In genomic region chr17:35915538-35916296, GRCm38 (mm10) we compare ENCODE assay signal across 8 mouse cellular contexts. TPM values are rescaled to one million over a fixed set of nuclear protein-coding genes. Genes with fewer than 3 reads are reported as not detected.
DNase-seq lines count a peak whose midpoint lies in the region; ATAC-seq and TF ChIP-seq lines count a peak whose summit lies in the region.

No protein-coding gene starts in this region.

- 2% methylated on average over 28 of the region's 28 CpGs for WGBS in embryonic facial prominence, embryonic 15.5 days
- 2% methylated on average over 28 of the region's 28 CpGs for WGBS in kidney, embryonic 14.5 days
- 4% methylated on average over 28 of the region's 28 CpGs for WGBS in midbrain, embryonic 13.5 days

- peak overlapping the region; percentile 98 for H3K27ac ChIP-seq in embryonic facial prominence, embryonic 15.5 days (replicated peaks)
- peak overlapping the region; percentile 62; the same call in 1 of the 2 replicates for H3K27ac ChIP-seq in kidney, embryonic 14.5 days (ENCODE audit: low read depth, low read length)
- peak overlapping the region; percentile 99 for H3K27ac ChIP-seq in midbrain, embryonic 13.5 days

- peak; percentile 17 for DNase-seq in embryo, embryonic 10 days (ENCODE audit: low spot score)
- DNase-seq in embryo, embryonic 11 days: no peak
- DNase-seq in thymus, postnatal 0 days (ENCODE audit: low spot score): no peak
- DNase-seq in left cerebral cortex, adult 9 months (ENCODE audit: low spot score in 2 of 2): no peak

- H3K36me3 ChIP-seq in E14TG2a.4 (ENCODE audit: insufficient read depth, low read length): peaks cover 70% of the 10 kb centered on the region
- peaks cover 25% of the 10 kb centered on the region for H3K36me3 ChIP-seq in embryonic facial prominence, embryonic 15.5 days
- peaks cover 39% of the 10 kb centered on the region for H3K36me3 ChIP-seq in kidney, embryonic 14.5 days (ENCODE audit: control insufficient read depth, insufficient read depth, low read length)
- peaks cover 30% of the 10 kb centered on the region for H3K36me3 ChIP-seq in midbrain, embryonic 13.5 days

- no peaks in the 10 kb centered on the region for H3K27me3 ChIP-seq in E14TG2a.4 (ENCODE audit: insufficient read depth, low read length)
- no peaks in the 10 kb centered on the region for H3K27me3 ChIP-seq in embryonic facial prominence, embryonic 15.5 days
- no peaks in the 10 kb centered on the region for H3K27me3 ChIP-seq in kidney, embryonic 14.5 days (ENCODE audit: control insufficient read depth, insufficient read depth, low read length)
- H3K27me3 ChIP-seq in midbrain, embryonic 13.5 days: no peaks in the 10 kb centered on the region

- H3K9me3 ChIP-seq in E14TG2a.4 (ENCODE audit: low read length): no peaks in the 10 kb centered on the region
- H3K9me3 ChIP-seq in embryonic facial prominence, embryonic 15.5 days (replicated peaks): no peaks in the 10 kb centered on the region
- H3K9me3 ChIP-seq in kidney, embryonic 14.5 days (ENCODE audit: control insufficient read depth, low read length): no peaks in the 10 kb centered on the region
- no peaks in the 10 kb centered on the region for H3K9me3 ChIP-seq in midbrain, embryonic 13.5 days

- H3K4me1 ChIP-seq in E14TG2a.4 (replicated peaks; ENCODE audit: low read depth, low read length): peaks cover 56% of the 10 kb centered on the region
- peaks cover 29% of the 10 kb centered on the region for H3K4me1 ChIP-seq in embryonic facial prominence, embryonic 15.5 days
- peaks cover 16% of the 10 kb centered on the region for H3K4me1 ChIP-seq in kidney, embryonic 14.5 days (ENCODE audit: control insufficient read depth, insufficient read depth, low read length)
- peaks cover 26% of the 10 kb centered on the region for H3K4me1 ChIP-seq in midbrain, embryonic 13.5 days (replicated peaks)

- no peak; the same call in 1 of the 2 replicates for TF ChIP-seq CTCF in E14TG2a.4 (conservative IDR thresholded peaks at IDR 0.05; ENCODE audit: low read length)

- peak overlapping the region; percentile 64 for H3K9ac ChIP-seq in embryonic facial prominence, embryonic 15.5 days
- H3K9ac ChIP-seq in kidney, embryonic 14.5 days (ENCODE audit: low read depth, low read length): peak overlapping the region; percentile 97
- H3K9ac ChIP-seq in midbrain, embryonic 13.5 days (replicated peaks): peak overlapping the region; percentile 66

- 0 out of 2 replicates have a peak, but pooled peaks have one; percentile 0 for ATAC-seq in embryonic facial prominence, embryonic 15.5 days (ENCODE audit: insufficient number of reproducible peaks, low FRiP score, low TSS enrichment, low read depth)
- no peak for ATAC-seq in kidney, embryonic 14.5 days (ENCODE audit: low FRiP score, low TSS enrichment)
- no peak for ATAC-seq in midbrain, embryonic 13.5 days

- peak overlapping the region; percentile 99 for H3K4me3 ChIP-seq in E14TG2a.4 (replicated peaks; ENCODE audit: low read length)
- peak overlapping the region; percentile 80 for H3K4me3 ChIP-seq in embryonic facial prominence, embryonic 15.5 days (replicated peaks)
- H3K4me3 ChIP-seq in kidney, embryonic 14.5 days (ENCODE audit: low read length): peak overlapping the region; percentile 85
- H3K4me3 ChIP-seq in midbrain, embryonic 13.5 days (replicated peaks): peak overlapping the region; percentile 78

- H3K4me2 ChIP-seq in embryonic facial prominence, embryonic 15.5 days (replicated peaks): peak overlapping the region; percentile 80
- peak overlapping the region; percentile 73 for H3K4me2 ChIP-seq in kidney, embryonic 14.5 days (replicated peaks; ENCODE audit: low read depth, low read length)
- H3K4me2 ChIP-seq in midbrain, embryonic 13.5 days (replicated peaks): peak overlapping the region; percentile 79

RNA-seq across cellular contexts. Expression of gene Mrps18b, which starts 0.5 kb away (rescaled TPM):
- polyA plus RNA-seq in embryonic facial prominence, embryonic 15.5 days (2015; fragmentation: Nextera tagmentation; extraction: Ambion mirVana): 72.5 and 75.7 TPM in 2 replicates
- polyA plus RNA-seq in kidney, embryonic 14.5 days (2014; fragmentation: Nextera tagmentation; extraction: Ambion mirVana): 79.0 and 101 TPM in 2 replicates
- polyA plus RNA-seq in midbrain, embryonic 13.5 days (2015; fragmentation: Nextera tagmentation; extraction: Ambion mirVana): 49.9 and 54.6 TPM in 2 replicates
- polyA plus RNA-seq in thymus, postnatal 0 days (2015; fragmentation: Nextera tagmentation; extraction: Ambion mirVana): 91.1 and 93.5 TPM in 2 replicates

RNA-seq across cellular contexts. Expression of gene Ppp1r10, which starts 0.5 kb away (rescaled TPM):
- polyA plus RNA-seq in embryonic facial prominence, embryonic 15.5 days (2015; fragmentation: Nextera tagmentation; extraction: Ambion mirVana): 39.2 and 39.5 TPM in 2 replicates
- 30.6 and 44.7 TPM in 2 replicates for polyA plus RNA-seq in kidney, embryonic 14.5 days (2014; fragmentation: Nextera tagmentation; extraction: Ambion mirVana)
- 51.3 and 54.6 TPM in 2 replicates for polyA plus RNA-seq in midbrain, embryonic 13.5 days (2015; fragmentation: Nextera tagmentation; extraction: Ambion mirVana)
- 35.6 and 36.0 TPM in 2 replicates for polyA plus RNA-seq in thymus, postnatal 0 days (2015; fragmentation: Nextera tagmentation; extraction: Ambion mirVana)

RNA-seq across cellular contexts. Expression of gene Atat1, which starts 5.8 kb away (rescaled TPM):
- 64.5 and 77.7 TPM in 2 replicates for polyA plus RNA-seq in embryonic facial prominence, embryonic 15.5 days (2015; fragmentation: Nextera tagmentation; extraction: Ambion mirVana)
- 76.5 and 92.2 TPM in 2 replicates for polyA plus RNA-seq in kidney, embryonic 14.5 days (2014; fragmentation: Nextera tagmentation; extraction: Ambion mirVana)
- polyA plus RNA-seq in midbrain, embryonic 13.5 days (2015; fragmentation: Nextera tagmentation; extraction: Ambion mirVana): 458 and 466 TPM in 2 replicates
- 16.4 and 17.5 TPM in 2 replicates for polyA plus RNA-seq in thymus, postnatal 0 days (2015; fragmentation: Nextera tagmentation; extraction: Ambion mirVana)

RNA-seq across cellular contexts. Expression of gene 2310061I04Rik, which starts 18.5 kb away (rescaled TPM):
- polyA plus RNA-seq in embryonic facial prominence, embryonic 15.5 days (2015; fragmentation: Nextera tagmentation; extraction: Ambion mirVana): 22.3 and 23.9 TPM in 2 replicates
- 36.2 and 41.5 TPM in 2 replicates for polyA plus RNA-seq in kidney, embryonic 14.5 days (2014; fragmentation: Nextera tagmentation; extraction: Ambion mirVana)
- polyA plus RNA-seq in midbrain, embryonic 13.5 days (2015; fragmentation: Nextera tagmentation; extraction: Ambion mirVana): 34.7 and 36.8 TPM in 2 replicates
- 24.5 and 27.1 TPM in 2 replicates for polyA plus RNA-seq in thymus, postnatal 0 days (2015; fragmentation: Nextera tagmentation; extraction: Ambion mirVana)

RNA-seq across cellular contexts. Expression of gene Dhx16, which starts 36.1 kb away (rescaled TPM):
- 40.7 and 50.6 TPM in 2 replicates for polyA plus RNA-seq in embryonic facial prominence, embryonic 15.5 days (2015; fragmentation: Nextera tagmentation; extraction: Ambion mirVana)
- 37.8 and 50.0 TPM in 2 replicates for polyA plus RNA-seq in kidney, embryonic 14.5 days (2014; fragmentation: Nextera tagmentation; extraction: Ambion mirVana)
- 34.3 and 37.3 TPM in 2 replicates for polyA plus RNA-seq in midbrain, embryonic 13.5 days (2015; fragmentation: Nextera tagmentation; extraction: Ambion mirVana)
- 48.9 and 50.6 TPM in 2 replicates for polyA plus RNA-seq in thymus, postnatal 0 days (2015; fragmentation: Nextera tagmentation; extraction: Ambion mirVana)
